Mouse (Mus musculus): ENCODE results near the gene Dvl1. TPM values are rescaled to one million over a fixed set of nuclear protein-coding genes. Genes with fewer than 3 reads are reported as not detected.

Dvl1 gene
- polyA plus RNA-seq, 1 experiment, result 184 TPM

DNA sequence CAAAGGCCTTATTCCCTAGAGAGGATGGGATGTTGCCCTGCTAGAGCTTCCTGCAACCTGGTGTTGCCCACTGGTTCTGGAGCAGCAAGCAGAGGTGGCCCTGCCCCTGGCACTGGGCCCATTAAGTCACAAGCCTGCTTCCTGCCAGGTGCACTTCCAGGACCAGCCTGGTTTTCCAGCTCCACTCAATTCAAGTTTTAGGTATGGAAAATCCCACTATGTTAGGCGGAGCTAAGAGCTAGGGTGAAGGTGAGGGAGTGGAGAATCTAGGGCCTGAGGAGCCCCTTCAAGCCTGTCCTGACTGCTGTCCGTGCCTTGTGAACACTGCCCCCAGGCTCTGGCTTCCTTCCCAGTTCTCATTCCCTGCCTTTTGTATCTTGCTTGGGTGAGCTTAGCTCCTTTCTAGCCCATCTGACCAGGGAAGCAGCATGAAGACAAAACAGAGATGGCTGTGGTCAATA lies 4.8 kb downstream of the Dvl1 start:
- no peak overlapping the region for H3K4me3 ChIP-seq (ENCODE audit: control insufficient read depth, insufficient read depth, low read length)
- no peak overlapping the region for H3K27ac ChIP-seq (ENCODE audit: control insufficient read depth, insufficient read depth, low read length)
- WGBS, result 88% methylated on average over 2 of the region's 2 CpGs
- peaks cover 13% of the 10 kb centered on the region for H3K4me1 ChIP-seq (replicated peaks; ENCODE audit: control insufficient read depth, insufficient read depth, low read length)
- TF ChIP-seq CTCF (IDR thresholded peaks at IDR 0.05; ENCODE audit: borderline replicate concordance, control insufficient read depth, extremely low read depth, insufficient read depth, low read length, poor library complexity) (no peak), POLR2A (IDR thresholded peaks at IDR 0.05; ENCODE audit: control insufficient read depth, extremely low read depth, insufficient read depth, low read length, poor library complexity) (no peak)
- H3K36me3 ChIP-seq (ENCODE audit: control insufficient read depth, insufficient read depth, low read length), result no peaks in the 10 kb centered on the region
- H3K27me3 ChIP-seq (ENCODE audit: control insufficient read depth, insufficient read depth, low read length), result no peaks in the 10 kb centered on the region
- DNase-seq, result no peak

DNA sequence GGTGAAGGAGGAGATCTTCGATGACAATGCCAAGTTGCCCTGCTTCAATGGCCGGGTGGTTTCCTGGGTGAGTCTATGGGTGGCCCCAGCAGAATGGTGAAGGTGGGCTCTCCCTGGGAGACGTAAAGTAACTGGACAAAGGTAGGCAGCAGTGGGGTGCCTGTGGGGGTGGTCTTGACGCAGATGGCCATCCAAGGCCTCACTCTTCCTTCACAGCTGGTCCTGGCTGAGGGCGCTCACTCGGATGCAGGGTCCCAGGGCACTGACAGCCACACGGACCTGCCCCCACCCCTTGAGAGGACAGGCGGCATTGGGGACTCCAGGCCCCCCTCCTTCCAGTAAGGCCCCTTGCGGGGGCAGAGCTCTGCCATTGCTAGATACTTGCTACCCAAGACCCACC lies 6.2 kb downstream of the Dvl1 start:
- Histone ChIP-seq H3K4me1 (replicated peaks; ENCODE audit: control insufficient read depth, insufficient read depth, low read length) (peaks cover 7% of the 10 kb centered on the region), H3K27ac (ENCODE audit: control insufficient read depth, insufficient read depth, low read length) (no peak overlapping the region), H3K4me3 (ENCODE audit: control insufficient read depth, insufficient read depth, low read length) (no peak overlapping the region), H3K36me3 (ENCODE audit: control insufficient read depth, insufficient read depth, low read length) (no peaks in the 10 kb centered on the region), H3K27me3 (ENCODE audit: control insufficient read depth, insufficient read depth, low read length) (no peaks in the 10 kb centered on the region)
- TF ChIP-seq CTCF (IDR thresholded peaks at IDR 0.05; ENCODE audit: borderline replicate concordance, control insufficient read depth, extremely low read depth, insufficient read depth, low read length, poor library complexity) (no peak), POLR2A (IDR thresholded peaks at IDR 0.05; ENCODE audit: control insufficient read depth, extremely low read depth, insufficient read depth, low read length, poor library complexity) (no peak)
- 97% methylated on average over 9 of the region's 9 CpGs for WGBS
- DNase-seq, result no peak

DNA sequence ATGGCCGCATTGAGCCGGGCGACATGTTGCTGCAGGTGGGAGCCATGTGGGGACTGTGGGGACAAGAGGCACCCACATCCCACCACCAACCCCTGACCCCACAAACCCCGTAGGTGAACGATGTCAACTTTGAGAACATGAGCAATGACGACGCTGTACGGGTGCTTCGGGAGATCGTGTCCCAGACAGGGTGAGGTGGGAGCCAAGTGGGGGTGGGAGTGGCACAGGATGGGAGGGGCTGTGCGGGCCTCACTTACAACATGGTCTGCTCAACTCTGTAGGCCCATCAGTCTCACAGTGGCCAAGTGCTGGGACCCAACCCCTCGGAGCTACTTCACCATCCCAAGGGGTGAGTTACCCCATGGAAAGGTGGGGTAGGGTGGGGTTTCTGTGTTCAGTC lies 7.8 kb downstream of the Dvl1 start:
- H3K36me3 ChIP-seq (ENCODE audit: control insufficient read depth, insufficient read depth, low read length), result no peaks in the 10 kb centered on the region
- no peaks in the 10 kb centered on the region for H3K27me3 ChIP-seq (ENCODE audit: control insufficient read depth, insufficient read depth, low read length)
- DNase-seq, result no peak
- TF ChIP-seq CTCF (IDR thresholded peaks at IDR 0.05; ENCODE audit: borderline replicate concordance, control insufficient read depth, extremely low read depth, insufficient read depth, low read length, poor library complexity) (no peak), POLR2A (IDR thresholded peaks at IDR 0.05; ENCODE audit: control insufficient read depth, extremely low read depth, insufficient read depth, low read length, poor library complexity) (no peak)
- no peak overlapping the region for H3K4me3 ChIP-seq (ENCODE audit: control insufficient read depth, insufficient read depth, low read length)
- H3K27ac ChIP-seq (ENCODE audit: control insufficient read depth, insufficient read depth, low read length), result no peak overlapping the region
- no peaks in the 10 kb centered on the region for H3K4me1 ChIP-seq (replicated peaks; ENCODE audit: control insufficient read depth, insufficient read depth, low read length)
- 98% methylated on average over 12 of the region's 12 CpGs for WGBS

DNA sequence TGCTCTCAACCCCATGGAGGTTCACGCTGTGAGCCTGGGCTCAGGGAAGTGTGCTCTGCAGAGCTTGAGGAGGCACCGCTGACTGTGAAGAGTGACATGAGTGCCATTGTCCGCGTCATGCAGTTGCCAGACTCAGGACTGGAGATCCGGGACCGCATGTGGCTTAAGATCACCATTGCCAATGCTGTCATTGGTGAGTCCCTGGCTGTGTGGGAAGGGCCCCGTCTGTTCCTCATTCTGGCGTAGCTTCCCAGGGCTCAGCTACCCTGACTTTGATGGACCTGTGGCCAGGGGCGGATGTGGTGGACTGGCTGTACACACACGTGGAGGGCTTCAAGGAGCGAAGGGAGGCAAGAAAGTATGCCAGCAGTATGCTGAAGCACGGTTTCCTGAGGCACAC lies 8.9 kb downstream of the Dvl1 start:
- H3K4me1 ChIP-seq (replicated peaks; ENCODE audit: control insufficient read depth, insufficient read depth, low read length), result no peaks in the 10 kb centered on the region
- 88% methylated on average over 12 of the region's 12 CpGs for WGBS
- H3K4me3 ChIP-seq (ENCODE audit: control insufficient read depth, insufficient read depth, low read length), result no peak overlapping the region
- H3K27me3 ChIP-seq (ENCODE audit: control insufficient read depth, insufficient read depth, low read length), result no peaks in the 10 kb centered on the region
- no peak for TF ChIP-seq CTCF (IDR thresholded peaks at IDR 0.05; ENCODE audit: borderline replicate concordance, control insufficient read depth, extremely low read depth, insufficient read depth, low read length, poor library complexity)
- TF ChIP-seq POLR2A (IDR thresholded peaks at IDR 0.05; ENCODE audit: control insufficient read depth, extremely low read depth, insufficient read depth, low read length, poor library complexity), result no peak
- no peak overlapping the region for H3K27ac ChIP-seq (ENCODE audit: control insufficient read depth, insufficient read depth, low read length)
- H3K36me3 ChIP-seq (ENCODE audit: control insufficient read depth, insufficient read depth, low read length), result no peaks in the 10 kb centered on the region
- DNase-seq, result no peak

DNA sequence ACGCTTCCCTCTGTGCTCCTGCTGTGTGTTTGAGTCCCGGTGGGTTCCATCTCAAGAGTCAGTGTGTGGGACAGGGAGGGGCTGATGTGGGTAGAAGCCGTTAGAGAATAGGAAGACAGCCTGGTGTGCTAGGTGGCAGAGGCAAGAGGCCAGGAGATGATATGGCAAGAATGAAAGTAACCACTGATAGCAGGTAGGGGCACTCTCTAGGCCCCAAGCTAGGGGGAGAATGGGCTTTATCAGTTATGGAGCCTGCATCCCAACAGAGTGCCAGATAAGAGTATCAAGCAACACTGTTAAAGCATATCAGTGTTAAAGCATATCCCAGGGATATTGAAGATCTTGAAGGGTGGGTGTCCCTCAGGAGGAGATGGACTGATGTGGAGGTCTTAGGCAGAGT lies 9.7 kb downstream of the Dvl1 start:
- H3K4me3 ChIP-seq (ENCODE audit: control insufficient read depth, insufficient read depth, low read length), result no peak overlapping the region
- no peaks in the 10 kb centered on the region for H3K4me1 ChIP-seq (replicated peaks; ENCODE audit: control insufficient read depth, insufficient read depth, low read length)
- no peak for DNase-seq
- no peak for TF ChIP-seq POLR2A (IDR thresholded peaks at IDR 0.05; ENCODE audit: control insufficient read depth, extremely low read depth, insufficient read depth, low read length, poor library complexity)
- TF ChIP-seq CTCF (IDR thresholded peaks at IDR 0.05; ENCODE audit: borderline replicate concordance, control insufficient read depth, extremely low read depth, insufficient read depth, low read length, poor library complexity), result no peak
- no peaks in the 10 kb centered on the region for H3K27me3 ChIP-seq (ENCODE audit: control insufficient read depth, insufficient read depth, low read length)
- H3K36me3 ChIP-seq (ENCODE audit: control insufficient read depth, insufficient read depth, low read length), result no peaks in the 10 kb centered on the region
- H3K27ac ChIP-seq (ENCODE audit: control insufficient read depth, insufficient read depth, low read length), result no peak overlapping the region
- WGBS, result 82% methylated on average over 3 of the region's 3 CpGs

DNA sequence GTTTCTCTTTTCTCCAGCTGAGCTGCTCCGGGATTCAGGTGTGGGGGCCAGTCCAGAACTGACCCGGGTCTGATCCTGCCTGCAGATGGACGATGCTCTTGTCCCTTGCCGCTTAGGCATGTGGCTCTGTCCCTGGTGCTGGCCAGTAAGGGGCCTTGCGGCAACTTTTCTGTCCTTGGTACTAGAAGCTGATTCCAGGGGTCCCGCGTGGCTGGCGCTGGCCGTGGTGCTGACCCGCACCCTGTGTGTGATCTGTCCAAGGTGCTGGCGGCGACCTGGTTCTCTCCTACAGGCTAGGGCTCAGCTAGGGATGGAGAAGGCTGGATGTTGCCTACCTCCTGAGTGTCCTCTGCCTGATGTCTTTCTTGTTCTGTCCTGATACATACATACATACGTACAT lies 12.1 kb downstream of the Dvl1 start:
- Histone ChIP-seq H3K4me3 (ENCODE audit: control insufficient read depth, insufficient read depth, low read length) (no peak overlapping the region), H3K27ac (ENCODE audit: control insufficient read depth, insufficient read depth, low read length) (no peak overlapping the region), H3K27me3 (ENCODE audit: control insufficient read depth, insufficient read depth, low read length) (no peaks in the 10 kb centered on the region), H3K36me3 (ENCODE audit: control insufficient read depth, insufficient read depth, low read length) (no peaks in the 10 kb centered on the region), H3K4me1 (replicated peaks; ENCODE audit: control insufficient read depth, insufficient read depth, low read length) (no peaks in the 10 kb centered on the region)
- 61% methylated on average over 13 of the region's 13 CpGs for WGBS
- DNase-seq, result peak; percentile 37
- no peak for TF ChIP-seq POLR2A (IDR thresholded peaks at IDR 0.05; ENCODE audit: control insufficient read depth, extremely low read depth, insufficient read depth, low read length, poor library complexity)
- no peak for TF ChIP-seq CTCF (IDR thresholded peaks at IDR 0.05; ENCODE audit: borderline replicate concordance, control insufficient read depth, extremely low read depth, insufficient read depth, low read length, poor library complexity)

DNA sequence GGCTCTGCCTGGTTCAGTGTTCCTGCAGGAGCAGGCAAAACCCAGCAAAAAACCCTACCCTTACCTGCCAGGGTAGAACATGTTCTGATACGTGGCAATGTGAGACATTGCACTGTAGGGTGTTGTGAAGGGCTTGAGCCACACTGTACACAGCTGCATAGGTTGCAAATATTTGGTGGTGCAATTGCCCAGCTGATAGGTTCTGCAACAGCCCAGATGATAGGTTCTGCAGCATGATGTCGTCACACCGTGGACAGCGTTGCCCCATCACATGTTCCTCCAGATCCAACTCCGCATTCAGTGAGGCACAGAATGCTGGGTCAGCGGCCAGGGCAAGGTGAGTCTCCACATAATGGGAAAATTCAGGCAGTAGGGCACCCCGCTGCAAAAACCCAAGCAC lies 14.6 kb downstream of the Dvl1 start:
- H3K36me3 ChIP-seq (ENCODE audit: control insufficient read depth, insufficient read depth, low read length), result peaks cover 7% of the 10 kb centered on the region; the same call in 1 of the 2 replicates
- H3K27ac ChIP-seq (ENCODE audit: control insufficient read depth, insufficient read depth, low read length), result no peak overlapping the region
- DNase-seq, result no peak
- no peaks in the 10 kb centered on the region for H3K27me3 ChIP-seq (ENCODE audit: control insufficient read depth, insufficient read depth, low read length)
- 90% methylated on average over 7 of the region's 7 CpGs for WGBS
- no peaks in the 10 kb centered on the region for H3K4me1 ChIP-seq (replicated peaks; ENCODE audit: control insufficient read depth, insufficient read depth, low read length)
- no peak overlapping the region for H3K4me3 ChIP-seq (ENCODE audit: control insufficient read depth, insufficient read depth, low read length)
- TF ChIP-seq POLR2A (IDR thresholded peaks at IDR 0.05; ENCODE audit: control insufficient read depth, extremely low read depth, insufficient read depth, low read length, poor library complexity) (no peak), CTCF (IDR thresholded peaks at IDR 0.05; ENCODE audit: borderline replicate concordance, control insufficient read depth, extremely low read depth, insufficient read depth, low read length, poor library complexity) (no peak)

Data from thymus, adult 2 months (tissue).